Mouse (Mus musculus): ENCODE measurements around the gene Klk11. TPM values are rescaled to one million over a fixed set of nuclear protein-coding genes. Genes with fewer than 3 reads are reported as not detected.

Gene Klk11
- polyA plus RNA-seq, 1 experiment, result not detected

DNA sequence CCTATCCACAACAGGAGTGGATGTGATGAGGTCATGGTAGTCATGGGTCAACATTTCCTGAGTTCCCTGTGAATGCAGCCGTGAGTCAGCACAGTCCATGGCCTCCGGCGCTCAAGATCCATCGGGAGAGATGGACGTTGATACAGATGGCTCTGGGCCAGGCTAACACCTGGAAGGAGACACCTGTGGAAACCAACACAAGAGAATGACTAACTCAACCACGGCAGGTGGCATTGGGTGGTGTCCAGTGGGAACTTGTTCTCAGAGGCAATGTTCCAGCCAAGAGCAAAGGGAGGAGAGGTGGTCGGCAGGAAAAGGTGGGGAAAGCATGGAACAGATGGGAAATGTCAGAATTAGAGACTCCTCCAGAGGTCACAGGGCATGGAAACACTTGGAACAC is 47.2 kb downstream of the Klk11 start:
- TF ChIP-seq POLR2A (IDR thresholded peaks at IDR 0.05; ENCODE audit: extremely low read depth, insufficient read depth, low read length) (no peak), CTCF (IDR thresholded peaks at IDR 0.05; ENCODE audit: extremely low read depth, insufficient read depth, low read length) (no peak)
- Histone ChIP-seq H3K27ac (ENCODE audit: insufficient read depth, low read length) (no peak overlapping the region), H3K4me1 (ENCODE audit: control insufficient read depth, insufficient read depth, low read length) (no peaks in the 10 kb centered on the region), H3K4me3 (ENCODE audit: insufficient read depth, low read length) (no peak overlapping the region)

DNA sequence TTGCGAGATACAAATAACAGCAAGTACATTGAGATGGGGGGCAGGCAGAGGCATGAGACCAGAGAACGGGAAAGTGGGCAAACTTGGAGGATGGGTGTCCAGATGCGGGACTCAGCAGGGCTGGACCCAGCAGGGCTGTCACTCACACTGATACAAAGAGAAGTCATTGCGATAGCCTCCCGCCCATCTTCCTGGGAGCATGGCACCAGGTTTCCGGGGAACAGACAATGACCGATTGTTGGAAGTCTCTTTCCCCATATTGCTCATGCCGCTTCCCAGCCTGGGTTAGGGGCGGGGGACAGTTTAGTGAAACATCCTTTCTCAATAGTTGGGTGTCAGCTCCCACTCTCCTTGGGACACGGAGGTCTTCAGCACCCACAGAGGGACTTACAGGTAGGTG is 49.8 kb downstream of the Klk11 start, which contains the start of gene Klk6:
TSS of gene Klk6 (plus strand) at position 301 of the 400 bp plus-strand sequence.
- TF ChIP-seq POLR2A (IDR thresholded peaks at IDR 0.05; ENCODE audit: extremely low read depth, insufficient read depth, low read length) (no peak), CTCF (IDR thresholded peaks at IDR 0.05; ENCODE audit: extremely low read depth, insufficient read depth, low read length) (no peak)
- Histone ChIP-seq H3K27ac (ENCODE audit: insufficient read depth, low read length) (no peak within 1 kb of the TSS), H3K4me3 (ENCODE audit: insufficient read depth, low read length) (no peak within 1 kb of the TSS), H3K4me1 (ENCODE audit: control insufficient read depth, insufficient read depth, low read length) (no peaks in the 10 kb centered on the region)

DNA sequence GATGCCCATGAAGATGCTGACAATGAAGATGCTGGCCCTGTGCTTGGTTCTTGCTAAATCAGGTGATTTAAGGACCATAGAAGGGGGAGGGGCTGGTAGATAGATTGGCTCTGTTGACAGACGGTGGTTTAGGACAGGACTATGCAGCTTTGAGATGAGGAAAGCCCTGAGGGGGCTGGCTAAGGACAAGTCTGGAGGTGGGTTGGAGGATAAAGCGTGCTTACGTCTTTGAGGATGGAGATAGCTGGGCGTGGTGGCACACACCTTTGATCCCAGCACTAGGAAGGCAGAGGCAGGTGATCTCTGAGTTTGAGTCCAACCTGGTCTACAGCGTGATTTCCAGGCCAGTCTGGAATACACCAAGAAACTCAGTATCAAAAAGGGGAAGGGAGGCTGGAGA is 51.7 kb downstream of the Klk11 start:
- Histone ChIP-seq H3K4me3 (ENCODE audit: insufficient read depth, low read length) (no peak overlapping the region), H3K4me1 (ENCODE audit: control insufficient read depth, insufficient read depth, low read length) (no peaks in the 10 kb centered on the region), H3K27ac (ENCODE audit: insufficient read depth, low read length) (no peak overlapping the region)
- TF ChIP-seq CTCF (IDR thresholded peaks at IDR 0.05; ENCODE audit: extremely low read depth, insufficient read depth, low read length) (no peak), POLR2A (IDR thresholded peaks at IDR 0.05; ENCODE audit: extremely low read depth, insufficient read depth, low read length) (no peak)

DNA sequence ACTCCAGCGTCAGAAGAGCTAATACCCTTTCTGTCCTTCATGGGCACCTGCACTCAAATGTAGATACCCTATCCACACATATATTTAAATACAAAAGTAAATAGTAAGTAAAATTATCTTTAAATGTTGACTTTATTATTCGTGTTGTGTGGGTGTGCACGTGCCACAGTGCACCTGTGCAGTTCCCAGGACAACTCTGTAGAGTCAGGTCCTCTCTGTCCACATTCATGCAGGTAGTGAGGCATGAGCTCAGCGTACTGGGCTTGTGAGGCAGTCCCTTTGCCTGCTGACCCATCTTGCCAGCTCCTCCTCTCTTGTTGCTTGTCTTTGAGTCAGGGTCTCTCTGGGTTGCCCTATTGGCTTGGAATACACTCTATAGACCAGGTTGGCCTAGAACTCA is 53.3 kb downstream of the Klk11 start:
- Histone ChIP-seq H3K27ac (ENCODE audit: insufficient read depth, low read length) (no peak overlapping the region), H3K4me1 (ENCODE audit: control insufficient read depth, insufficient read depth, low read length) (no peaks in the 10 kb centered on the region), H3K4me3 (ENCODE audit: insufficient read depth, low read length) (no peak overlapping the region)
- TF ChIP-seq CTCF (IDR thresholded peaks at IDR 0.05; ENCODE audit: extremely low read depth, insufficient read depth, low read length), result no peak
- TF ChIP-seq POLR2A (IDR thresholded peaks at IDR 0.05; ENCODE audit: extremely low read depth, insufficient read depth, low read length), result no peak

Other genes with a start within 250 kb of the Klk11 start
- gene Cd33, start 230.2 kb upstream of the Klk11 start, polyA plus RNA-seq (2012; rRNA removed), result 9.3 and 11.2 TPM in 2 replicates
- gene Zfp658, start 212.3 kb upstream of the Klk11 start, polyA plus RNA-seq (2012; rRNA removed), result 5.9 and 6.1 TPM in 2 replicates
- gene Zfp719, start 195.0 kb upstream of the Klk11 start, polyA plus RNA-seq (2012; rRNA removed), result 8.7 and 9.2 TPM in 2 replicates
- 0.15 and 0.21 TPM in 2 replicates for gene Zfp819, start 167.4 kb upstream of the Klk11 start, polyA plus RNA-seq (2012; rRNA removed)
- gene Ceacam18, start 139.9 kb upstream of the Klk11 start, polyA plus RNA-seq (2012; rRNA removed), result 0.04 TPM in 1 of 2 replicates, not detected in the other
- 1.1 and 1.6 TPM in 2 replicates for gene Siglece, start 114.4 kb upstream of the Klk11 start, polyA plus RNA-seq (2012; rRNA removed)
- gene Ctu1, start 102.6 kb upstream of the Klk11 start, polyA plus RNA-seq (2012; rRNA removed), result 8.1 and 8.6 TPM in 2 replicates
- not detected in 2 replicates for gene Klk14, start 84.2 kb upstream of the Klk11 start, polyA plus RNA-seq (2012; rRNA removed)
- 0.04 TPM in 1 of 2 replicates, not detected in the other for gene Klk13, start 62.0 kb upstream of the Klk11 start, polyA plus RNA-seq (2012; rRNA removed)
- not detected in 2 replicates for gene Klk12, start 5.7 kb upstream of the Klk11 start, polyA plus RNA-seq (2012; rRNA removed)
- 0.27 and 0.32 TPM in 2 replicates for gene Klk10, start 6.4 kb downstream of the Klk11 start, polyA plus RNA-seq (2012; rRNA removed)
- gene Klk9, start 17.3 kb downstream of the Klk11 start, polyA plus RNA-seq (2012; rRNA removed), result 0.11 TPM in 1 of 2 replicates, not detected in the other
- 3.1 and 7.6 TPM in 2 replicates for gene Klk8, start 23.0 kb downstream of the Klk11 start, polyA plus RNA-seq (2012; rRNA removed)
- 0.11 TPM in 1 of 2 replicates, not detected in the other for gene Klk7, start 36.7 kb downstream of the Klk11 start, polyA plus RNA-seq (2012; rRNA removed)
- 4.9 and 11.6 TPM in 2 replicates for gene Klk6, start 49.9 kb downstream of the Klk11 start, polyA plus RNA-seq (2012; rRNA removed)
- not detected in 2 replicates for gene Klk5, start 67.4 kb downstream of the Klk11 start, polyA plus RNA-seq (2012; rRNA removed)
- gene Klk4, start 106.6 kb downstream of the Klk11 start, polyA plus RNA-seq (2012; rRNA removed), result not detected in 2 replicates
- not detected in 2 replicates for gene Klk15, start 159.1 kb downstream of the Klk11 start, polyA plus RNA-seq (2012; rRNA removed)
- gene Klk1b8, start 176.1 kb downstream of the Klk11 start, polyA plus RNA-seq (2012; rRNA removed), result not detected in 2 replicates
- gene Klk1b1, start 192.1 kb downstream of the Klk11 start, polyA plus RNA-seq (2012; rRNA removed), result not detected in 2 replicates
- gene Klk1b9, start 201.5 kb downstream of the Klk11 start, polyA plus RNA-seq (2012; rRNA removed), result not detected in 2 replicates
- gene Klk1b11, start 221.3 kb downstream of the Klk11 start, polyA plus RNA-seq (2012; rRNA removed), result not detected in 2 replicates
- not detected in 2 replicates for gene Klk1b26, start 237.6 kb downstream of the Klk11 start, polyA plus RNA-seq (2012; rRNA removed)

All from cortical plate, adult 2 months (tissue).